15 mouse cellular contexts compared by ENCODE assay signal in genomic region chr11:113187407-113187806, GRCm38 (mm10).
DNase-seq lines count a peak whose midpoint lies in the region; ATAC-seq and TF ChIP-seq lines count a peak whose summit lies in the region.
"Had no signal": no experiment of that assay in that cellular context is flagged by ENCODE, and none has a peak within 500 bp of the region (broad histone marks: within the 10 kb centered on the region; RNA-seq: fewer than 3 reads in every experiment).

No protein-coding gene starts in this region.

- no peak overlapping the region for H3K9ac ChIP-seq in hindbrain, embryonic 12.5 days
- no peak overlapping the region for H3K9ac ChIP-seq in midbrain, embryonic 14.5 days (replicated peaks; ENCODE audit: low read length)
- H3K9ac ChIP-seq: heart, embryonic 15.5 days had no signal

- no peaks in the 10 kb centered on the region for H3K9me3 ChIP-seq in hindbrain, embryonic 12.5 days (replicated peaks)
- no peaks in the 10 kb centered on the region for H3K9me3 ChIP-seq in midbrain, embryonic 14.5 days (ENCODE audit: control insufficient read depth, low read length)
- H3K9me3 ChIP-seq: heart, embryonic 15.5 days had no signal

- H3K27ac ChIP-seq in layer of hippocampus, adult 2 months = peak overlapping the region; percentile 70
- H3K27ac ChIP-seq in cortical plate, adult 2 months (ENCODE audit: insufficient read depth, low read length) = peak overlapping the region; percentile 17; the same call in 1 of the 2 replicates
- H3K27ac ChIP-seq in hindbrain, embryonic 12.5 days = peak overlapping the region; percentile 45
- peak overlapping the region; percentile 57; the same call in 1 of the 2 replicates for H3K27ac ChIP-seq in midbrain, embryonic 14.5 days (replicated peaks; ENCODE audit: low read depth, low read length)
- H3K27ac ChIP-seq: heart, embryonic 15.5 days had no signal

- TF ChIP-seq POLR2A in cortical plate, adult 2 months (IDR thresholded peaks at IDR 0.05; ENCODE audit: extremely low read depth, insufficient read depth, low read length) = no peak

- no peak for ATAC-seq in hindbrain, embryonic 12.5 days (ENCODE audit: low FRiP score)
- no peak for ATAC-seq in midbrain, embryonic 14.5 days (ENCODE audit: low FRiP score, low TSS enrichment)
- ATAC-seq in granulocyte monocyte progenitor cell, adult 5-6 weeks (replicated peaks; ENCODE audit: poor library complexity, severe bottlenecking) = no peak

- H3K36me3 ChIP-seq in hindbrain, embryonic 12.5 days = no peaks in the 10 kb centered on the region
- H3K36me3 ChIP-seq in midbrain, embryonic 14.5 days (ENCODE audit: control insufficient read depth, insufficient read depth, low read length) = no peaks in the 10 kb centered on the region
- H3K36me3 ChIP-seq: heart, embryonic 15.5 days had no signal

- no peak overlapping the region for H3K4me3 ChIP-seq in layer of hippocampus, adult 2 months
- no peak overlapping the region for H3K4me3 ChIP-seq in cortical plate, adult 2 months (ENCODE audit: insufficient read depth, low read length)
- no peak overlapping the region for H3K4me3 ChIP-seq in hindbrain, embryonic 12.5 days
- H3K4me3 ChIP-seq in midbrain, embryonic 14.5 days (replicated peaks; ENCODE audit: low read depth, low read length) = no peak overlapping the region
- H3K4me3 ChIP-seq: erythroblast, embryonic 14.5 days; heart, embryonic 15.5 days had no signal

- 66% methylated on average over 8 of the region's 8 CpGs for WGBS in hindbrain, embryonic 12.5 days
- 63% methylated on average over 8 of the region's 8 CpGs for WGBS in midbrain, embryonic 14.5 days

- peaks cover 6% of the 10 kb centered on the region; the same call in 1 of the 2 replicates for H3K27me3 ChIP-seq in hindbrain, embryonic 12.5 days
- no peaks in the 10 kb centered on the region for H3K27me3 ChIP-seq in midbrain, embryonic 14.5 days (ENCODE audit: control insufficient read depth, insufficient read depth, low read length)
- H3K27me3 ChIP-seq: heart, embryonic 15.5 days had no signal

- intact Hi-C loops in left cerebral cortex, postnatal 4 days (cut with DNase I) = no loop called here

- TF ChIP-seq CTCF in layer of hippocampus, adult 2 months (conservative IDR thresholded peaks at IDR 0.05) = no peak
- no peak for TF ChIP-seq CTCF in cortical plate, adult 2 months (IDR thresholded peaks at IDR 0.05; ENCODE audit: extremely low read depth, insufficient read depth, low read length)

- peaks cover 4% of the 10 kb centered on the region for H3K4me1 ChIP-seq in cortical plate, adult 2 months (ENCODE audit: control insufficient read depth, insufficient read depth, low read length)
- peaks cover 82% of the 10 kb centered on the region for H3K4me1 ChIP-seq in hindbrain, embryonic 12.5 days
- H3K4me1 ChIP-seq in midbrain, embryonic 14.5 days (ENCODE audit: control insufficient read depth, insufficient read depth, low read length) = peaks cover 23% of the 10 kb centered on the region

- DNase-seq in layer of hippocampus, adult 2 months (ENCODE audit: low spot score in 2 of 2) = no peak
- DNase-seq in layer of hippocampus, adult 8-10 months (ENCODE audit: low spot score in 2 of 2) = no peak
- DNase-seq in midbrain, embryonic 14.5 days = no peak
- DNase-seq in urinary bladder, postnatal 4 days (ENCODE audit: low spot score in 2 of 2) = no peak
- DNase-seq in left cerebral cortex, postnatal 4 days = no peak
- DNase-seq: B cell, adult 2 months; cerebellum, postnatal 36 days; kidney, adult 11 months; lung, postnatal 10 days; thymus, postnatal 14 days had no signal

- no peak overlapping the region for H3K4me2 ChIP-seq in hindbrain, embryonic 12.5 days (replicated peaks)
- no peak overlapping the region for H3K4me2 ChIP-seq in midbrain, embryonic 14.5 days (ENCODE audit: low read length)
- H3K4me2 ChIP-seq: heart, embryonic 15.5 days had no signal

Comparison
In these comparisons a context has a peak if more than half of its experiments do, and no peak if none do; other contexts are left out.
1. H3K27ac ChIP-seq: peak in every context shown above with its lines; median percentile 70 in layer of hippocampus, adult 2 months; 57 in midbrain, embryonic 14.5 days; 45 in hindbrain, embryonic 12.5 days; 17 in cortical plate, adult 2 months.